Mouse (Mus musculus) CD4-positive, CD25-positive, alpha-beta regulatory T cell (primary cell): Measurements from ENCODE around the gene Alg12. TPM values are rescaled to one million over a fixed set of nuclear protein-coding genes. Genes with fewer than 3 reads are reported as not detected.

ENCODE experiments used
- polyA plus RNA-seq: library from polyadenylated mRNA; unstranded; fragments of 100-300 nt; shearing (Covaris generic); gene quantifications from one replicate; pipeline ENCODE4 v1.2.1, GENCODE M21; 2017

Gene Alg12
- polyA plus RNA-seq: 16.7 TPM

DNA sequence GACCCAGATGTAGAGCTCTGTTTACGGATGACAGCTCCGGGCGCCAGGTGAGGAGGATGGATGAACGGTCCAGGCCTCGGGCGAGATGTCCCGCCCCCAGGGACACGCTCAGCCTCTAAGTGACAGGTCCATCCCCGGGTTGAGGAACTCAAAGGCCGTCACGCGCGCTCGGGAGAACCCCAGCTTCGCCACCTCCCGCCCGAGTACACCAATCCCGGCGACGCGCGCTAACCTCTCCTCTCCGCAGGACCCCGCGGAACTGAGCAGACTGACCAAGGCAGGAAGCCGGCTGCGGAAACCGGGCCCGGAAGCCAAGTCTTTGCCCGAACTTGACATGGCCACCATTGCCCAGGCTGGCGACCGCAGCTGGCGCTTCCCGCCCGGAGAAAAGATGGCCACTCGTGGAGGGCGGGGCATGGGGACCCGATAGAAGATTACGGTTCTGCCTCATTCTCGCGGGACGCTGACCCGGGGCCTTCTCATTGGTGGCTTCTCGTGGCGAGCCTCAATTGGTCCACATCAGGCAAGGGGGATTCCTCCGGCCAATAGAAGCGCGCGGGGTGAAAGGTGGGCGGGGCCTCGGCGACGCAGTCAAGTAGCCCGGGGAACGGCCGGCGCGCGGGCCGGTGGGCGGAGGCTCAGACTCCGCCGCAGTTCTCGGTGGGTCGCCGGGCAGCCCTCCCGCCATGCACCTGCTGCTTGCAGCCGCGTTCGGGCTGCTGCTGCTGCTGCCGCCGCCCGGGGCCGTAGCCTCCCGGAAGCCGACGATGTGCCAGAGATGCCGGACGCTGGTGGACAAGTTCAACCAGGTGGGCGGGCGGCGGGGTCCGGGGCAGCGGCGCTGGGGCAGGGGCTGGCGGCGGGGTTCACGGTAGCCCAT is at the start of gene Alg12, which contains the start of gene Creld2:
Gene Alg12, minus strand, starts transcription at position 293 of the 880 bp plus-strand sequence.
Gene Creld2, plus strand, starts transcription at position 621 of the 880 bp plus-strand sequence.

DNA sequence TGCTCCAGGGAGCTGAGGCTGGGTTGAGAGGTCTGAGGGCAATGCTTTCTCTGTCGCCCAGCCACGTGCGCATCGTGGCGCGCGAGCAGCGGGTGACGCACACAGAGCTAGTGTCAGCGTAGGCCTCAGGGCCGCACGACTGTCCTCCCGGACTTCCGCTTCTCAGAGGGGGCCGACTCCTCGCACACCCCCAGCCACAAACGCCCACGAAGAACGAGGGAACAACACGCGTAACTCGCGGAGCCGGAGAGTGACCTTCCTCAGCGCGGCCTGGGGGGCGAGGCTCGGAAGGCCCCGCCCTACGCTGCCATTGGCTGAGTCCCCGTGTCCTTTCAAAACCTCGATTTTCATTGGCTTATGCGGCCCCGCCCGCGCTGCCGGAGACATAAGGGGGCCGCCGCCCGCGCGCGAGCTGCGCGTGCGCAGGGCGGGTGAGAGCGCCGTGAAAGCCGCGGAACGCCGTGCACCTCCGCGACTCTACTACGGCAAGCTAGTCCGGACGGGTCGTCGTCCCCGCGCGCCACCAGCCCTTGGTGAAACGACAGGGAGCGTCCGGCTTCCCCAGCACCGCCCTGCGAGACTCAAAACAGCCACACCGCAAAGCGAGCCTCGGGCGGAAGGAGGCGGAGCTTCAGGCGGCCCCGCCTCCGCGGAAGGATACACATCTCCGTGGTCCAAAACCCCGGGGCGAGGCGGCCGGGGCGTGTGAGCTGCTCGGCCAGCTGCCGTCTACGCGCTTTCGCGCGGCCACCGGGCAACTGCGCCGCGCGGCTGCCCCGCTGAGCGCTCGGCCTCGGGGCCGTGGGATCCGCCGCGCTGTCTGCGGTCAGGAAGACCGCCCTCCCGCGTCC is 42.9 kb upstream of the Alg12 start, which contains the start of gene Pim3:
Gene Pim3, plus strand, starts transcription at position 415 of the 851 bp plus-strand sequence.

Other genes starting within 250 kb of the Alg12 start
- gene Zdhhc25, start 219.0 kb downstream of the Alg12 start, polyA plus RNA-seq: not detected
- gene Brd1, start 85.1 kb downstream of the Alg12 start, polyA plus RNA-seq: 54.7 TPM
- gene Zbed4, start 67.7 kb downstream of the Alg12 start, polyA plus RNA-seq: 6.9 TPM
- 41.4 TPM for gene Creld2, start 328 bp upstream of the Alg12 start, polyA plus RNA-seq
- gene Pim3, start 42.9 kb upstream of the Alg12 start, polyA plus RNA-seq: 38.0 TPM
- not detected for gene Ttll8, start 135.1 kb upstream of the Alg12 start, polyA plus RNA-seq
- not detected for gene Mlc1, start 159.7 kb upstream of the Alg12 start, polyA plus RNA-seq
- gene Mov10l1, start 163.6 kb upstream of the Alg12 start, polyA plus RNA-seq: not detected
- gene Panx2, start 240.4 kb upstream of the Alg12 start, polyA plus RNA-seq: not detected